ENCODE assay signal across 9 mouse cellular contexts in the genomic region with DNA sequence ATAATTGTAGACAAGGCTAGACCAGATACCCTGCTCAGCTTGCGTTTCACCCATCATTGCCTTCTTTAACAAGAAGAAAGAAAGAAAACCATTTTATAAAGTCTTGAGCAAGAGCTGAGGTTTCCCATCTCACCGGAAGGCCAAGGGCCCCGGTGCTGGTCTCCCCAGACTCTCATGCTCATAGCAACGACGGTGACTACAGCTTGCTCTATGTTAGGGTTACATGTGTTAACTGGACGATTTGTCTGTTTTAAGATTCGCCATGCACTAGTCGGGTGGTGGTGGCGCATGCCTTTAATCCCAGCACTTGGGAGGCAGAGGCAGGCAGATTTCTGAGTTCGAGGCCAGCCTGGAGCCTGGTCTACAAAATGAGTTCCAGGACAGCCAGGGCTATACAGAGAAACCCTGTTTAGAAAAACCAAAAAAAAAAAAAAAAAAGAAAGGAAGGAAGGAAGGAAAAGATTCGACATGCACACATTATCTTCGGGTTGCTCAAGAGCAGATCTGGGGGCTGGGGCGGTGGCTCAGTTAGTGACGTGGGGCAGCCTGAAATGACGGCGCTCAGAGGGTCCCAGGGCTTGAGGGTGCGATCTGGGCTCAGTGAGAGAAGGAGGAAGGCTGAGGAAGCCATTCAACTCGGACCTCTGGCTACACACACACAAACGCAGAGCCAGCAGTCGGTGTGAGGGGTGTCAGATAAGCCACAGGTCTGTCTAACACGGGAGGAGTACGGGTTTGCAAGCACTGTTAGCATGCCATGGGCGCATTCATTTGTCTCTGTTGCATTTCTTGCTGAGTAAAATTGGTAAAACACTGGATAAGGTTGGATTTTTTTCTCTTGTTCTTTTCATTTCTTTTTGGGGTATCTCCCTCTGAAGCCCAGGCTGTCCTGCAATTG. TPM values are rescaled to one million over a fixed set of nuclear protein-coding genes. Genes with fewer than 3 reads are reported as not detected.
DNase-seq lines count a peak whose midpoint lies in the region; ATAC-seq and TF ChIP-seq lines count a peak whose summit lies in the region.
"Had no signal": no experiment of that assay in that cellular context is flagged by ENCODE, and none has a peak within 500 bp of the region (broad histone marks: within the 10 kb centered on the region; RNA-seq: fewer than 3 reads in every experiment).

No protein-coding gene starts in this region.

- peaks cover 12 to 72% of the 10 kb centered on the region in 2 experiments for H3K4me1 ChIP-seq in CH12.LX (ENCODE audit: control insufficient read depth in 1 of 2, insufficient read depth in 2 of 2)
- H3K4me1 ChIP-seq in liver, embryonic 16.5 days (ENCODE audit: control insufficient read depth, low read depth, low read length): peaks cover 53% of the 10 kb centered on the region

- in situ Hi-C loops in CH12.LX (cut with MboI; ENCODE audit: low pct_ligation_motif_present, low pct_unique_long_range_greater_than_20kb, low sequenced_read_pairs): no loop called here

- H3K36me3 ChIP-seq in C2C12 (ENCODE audit: control insufficient read depth, insufficient read depth) (peaks cover 33% of the 10 kb centered on the region), CH12.LX (replicated peaks in 1 of 2; ENCODE audit: control insufficient read depth in 1 of 2, insufficient read depth in 1 of 2, low read length in 1 of 2) (peaks cover under 1 to 49% of the 10 kb centered on the region in 2 experiments)
- H3K36me3 ChIP-seq in liver, embryonic 16.5 days (ENCODE audit: control insufficient read depth, insufficient read depth): no peaks in the 10 kb centered on the region; the same call in 1 of the 2 replicates

- H3K27me3 ChIP-seq in C2C12 (ENCODE audit: control insufficient read depth, insufficient read depth, insufficient read length): no peaks in the 10 kb centered on the region
- H3K27me3 ChIP-seq in CH12.LX (replicated peaks): no peaks in the 10 kb centered on the region
- H3K27me3 ChIP-seq in liver, embryonic 16.5 days (ENCODE audit: control insufficient read depth, insufficient read depth, low read depth, low read length): no peaks in the 10 kb centered on the region

- TF ChIP-seq EP300 in CH12.LX (IDR thresholded peaks at IDR 0.05; ENCODE audit: low read length): no peak

- peak overlapping the region; percentile 67 for H3K4me2 ChIP-seq in CH12.LX (ENCODE audit: insufficient read depth, low read depth, poor library complexity, severe bottlenecking)
- peak overlapping the region; percentile 97 for H3K4me2 ChIP-seq in liver, embryonic 16.5 days (ENCODE audit: low read depth, low read length)

- no peak for TF ChIP-seq RAD21 in CH12.LX (IDR thresholded peaks at IDR 0.05; ENCODE audit: low read depth, low read length)

- 22% methylated on average over 23 of the region's 23 CpGs for WGBS in liver, embryonic 16.5 days (ENCODE audit: insufficient replicate concordance)

- H3K9ac ChIP-seq in CH12.LX (ENCODE audit: insufficient read depth, low read depth): peak overlapping the region; percentile 3; the same call in 1 of the 2 replicates
- H3K9ac ChIP-seq in liver, embryonic 16.5 days (ENCODE audit: low read depth, low read length): peak overlapping the region; percentile 47

- H3K4me3 ChIP-seq in C2C12 (ENCODE audit: insufficient read depth, poor library complexity, severe bottlenecking): peak overlapping the region; percentile 82
- H3K4me3 ChIP-seq in CH12.LX (replicated peaks in 1 of 3; ENCODE audit: low read depth in 2 of 3, low read length in 2 of 3, poor library complexity in 1 of 3): peak overlapping the region; percentile 8 to 90 (median 85)
- H3K4me3 ChIP-seq in liver, embryonic 16.5 days (ENCODE audit: low read depth, low read length): peak overlapping the region; percentile 76

- no peaks in the 10 kb centered on the region for H3K9me3 ChIP-seq in CH12.LX (replicated peaks; ENCODE audit: low read length)
- H3K9me3 ChIP-seq in liver, embryonic 16.5 days (replicated peaks; ENCODE audit: control insufficient read depth, low read length): no peaks in the 10 kb centered on the region

- TF ChIP-seq CTCF in C2C12 (IDR thresholded peaks at IDR 0.05; ENCODE audit: control insufficient read depth, insufficient read depth, insufficient read length): no peak
- no peak for TF ChIP-seq CTCF in CH12.LX (conservative IDR thresholded peaks at IDR 0.05 in 1 of 2, IDR thresholded peaks at IDR 0.05 in 1 of 2; ENCODE audit: low read depth in 2 of 2, low read length in 2 of 2)

- peaks cover 57% of the 10 kb centered on the region for H3K79me3 ChIP-seq in C2C12 (ENCODE audit: low read depth)

- H3K79me2 ChIP-seq in C2C12 (ENCODE audit: control insufficient read depth, insufficient read depth): peaks cover 68% of the 10 kb centered on the region
- H3K79me2 ChIP-seq in CH12.LX (replicated peaks; ENCODE audit: control insufficient read depth, extremely low read depth, insufficient read depth, poor library complexity, severe bottlenecking): peaks cover 61% of the 10 kb centered on the region

- no peak for TF ChIP-seq POLR2A in CH12.LX (IDR thresholded peaks at IDR 0.05; ENCODE audit: low read depth, low read length)

- DNase-seq in CH12.LX (ENCODE audit: extremely low read depth): no peak
- no peak for DNase-seq in testis, postnatal 14 days (ENCODE audit: low spot score)
- no peak for DNase-seq in T-cell, adult 2 months (ENCODE audit: low spot score)
- no peak for DNase-seq in adrenal gland, postnatal 36 days
- DNase-seq: cerebellum, adult 18-20 months had no signal

- H3K27ac ChIP-seq in CH12.LX (ENCODE audit: insufficient read depth, low read depth): peak overlapping the region; percentile 11; the same call in 1 of the 2 replicates
- H3K27ac ChIP-seq in liver, embryonic 16.5 days (ENCODE audit: low read length): peak overlapping the region; percentile 65

- peak; percentile 38 for ATAC-seq in granulocyte monocyte progenitor cell, adult 5-6 weeks (replicated peaks; ENCODE audit: poor library complexity, severe bottlenecking)
- ATAC-seq in liver, embryonic 16.5 days (ENCODE audit: low read depth): no peak
- ATAC-seq in activated CD4-positive, CD25-positive, alpha-beta regulatory T cell, adult 4 months: no peak

- dilution Hi-C loops in CH12.LX (cut with MboI; ENCODE audit: extremely low pct_ligation_motif_present, extremely low pct_unique_long_range_greater_than_20kb, low sequenced_read_pairs): no loop called here

- peak overlapping the region; percentile 76 for H3ac ChIP-seq in C2C12 (ENCODE audit: control insufficient read depth, insufficient read length, low read depth)

TF ChIP-seq in C2C12, 6 proteins besides CTCF, POLR2A, EP300 and RAD21:
- TF ChIP-seq MYOG (IDR thresholded peaks at IDR 0.05; ENCODE audit: control insufficient read depth, extremely low read depth, insufficient read length) (no peak), CEBPB (IDR thresholded peaks at IDR 0.05; ENCODE audit: low read depth) (no peak), MAX (IDR thresholded peaks at IDR 0.05) (no peak), USF1 (IDR thresholded peaks at IDR 0.05; ENCODE audit: low read depth) (no peak), FOSL1 (IDR thresholded peaks at IDR 0.05; ENCODE audit: insufficient read depth, low read length, poor library complexity, severe bottlenecking) (no peak), MYOD1 (IDR thresholded peaks at IDR 0.05; ENCODE audit: control insufficient read depth, insufficient read length, low read depth) (no peak)

TF ChIP-seq in CH12.LX, 34 proteins besides CTCF, POLR2A, EP300 and RAD21:
- TF ChIP-seq USF1 (IDR thresholded peaks at IDR 0.05; ENCODE audit: low read depth, low read length) (no peak), SIN3A (IDR thresholded peaks at IDR 0.05; ENCODE audit: low read length) (no peak), ZKSCAN1 (IDR thresholded peaks at IDR 0.05; ENCODE audit: borderline replicate concordance, low read depth, low read length) (no peak), MAZ (IDR thresholded peaks at IDR 0.05; ENCODE audit: low read depth, low read length) (no peak), CHD2 (IDR thresholded peaks at IDR 0.05; ENCODE audit: low read length) (no peak), NRF1 (IDR thresholded peaks at IDR 0.05; ENCODE audit: low read depth, low read length) (no peak)

RNA-seq across cellular contexts. Expression of gene Ldlr, which starts 2.2 kb away (rescaled TPM):
- polyA plus RNA-seq in C2C12 (2012; fragmentation: generic; extraction: Trizol): 58.3 TPM
- total RNA-seq in CH12.LX (2012; rRNA removed): 24.9 and 28.2 TPM in 2 replicates
- total RNA-seq in CH12.LX (2014; rRNA removed): 18.3 and 24.0 TPM in 2 replicates
- 31.0 and 34.7 TPM in 2 replicates for polyA plus RNA-seq in CH12.LX (2012; ENCODE audit: insufficient read length, low read depth)
- 8.9 and 9.0 TPM in 2 replicates for total RNA-seq in granulocyte monocyte progenitor cell, adult 5-6 weeks (2014; fragmentation: Nextera tagmentation)
- 13.1 and 15.5 TPM in 2 replicates for total RNA-seq in granulocyte monocyte progenitor cell, adult 5-6 weeks (2017)
- 23.9 and 29.3 TPM in 2 replicates for polyA plus RNA-seq in liver, embryonic 16.5 days (2015; fragmentation: Nextera tagmentation; extraction: Ambion mirVana)
- polyA plus RNA-seq in activated CD4-positive, CD25-positive, alpha-beta regulatory T cell, adult 4 months (2017; shearing (Covaris generic)): 10 to 100 TPM; 12.6 to 20.6 TPM
- 100 to 1,000 TPM; 119 to 184 TPM for total RNA-seq in adrenal gland, postnatal 36 days (2021)

RNA-seq across cellular contexts. Expression of gene Spc24, which starts 34.6 kb away (rescaled TPM):
- 80.1 TPM for polyA plus RNA-seq in C2C12 (2012; fragmentation: generic; extraction: Trizol)
- 83.2 and 91.6 TPM in 2 replicates for total RNA-seq in CH12.LX (2012; rRNA removed)
- total RNA-seq in CH12.LX (2014; rRNA removed): 77.6 and 82.7 TPM in 2 replicates
- 74.3 and 113 TPM in 2 replicates for polyA plus RNA-seq in CH12.LX (2012; ENCODE audit: insufficient read length, low read depth)
- 31.4 and 46.5 TPM in 2 replicates for total RNA-seq in granulocyte monocyte progenitor cell, adult 5-6 weeks (2014; fragmentation: Nextera tagmentation)
- 117 and 138 TPM in 2 replicates for total RNA-seq in granulocyte monocyte progenitor cell, adult 5-6 weeks (2017)
- 68.0 and 75.7 TPM in 2 replicates for polyA plus RNA-seq in liver, embryonic 16.5 days (2015; fragmentation: Nextera tagmentation; extraction: Ambion mirVana)
- 10 to 100 TPM; 18.7 to 25.8 TPM for polyA plus RNA-seq in activated CD4-positive, CD25-positive, alpha-beta regulatory T cell, adult 4 months (2017; shearing (Covaris generic))
- total RNA-seq in adrenal gland, postnatal 36 days (2021): 1 to 10 TPM; 2.3 to 3.9 TPM
